Mouse (Mus musculus): ENCODE data around the gene Syn3. TPM values are rescaled to one million over a fixed set of nuclear protein-coding genes. Genes with fewer than 3 reads are reported as not detected.

The Syn3 gene
- polyA plus RNA-seq, 2 experiments = 1.9 to 2.0 TPM

- no peaks in the 10 kb centered on the region for H3K9me3 ChIP-seq (ENCODE audit: control insufficient read depth, low read length)
Observed at GRCm38 (mm10) chr10:86346235-86346840, 152.4 kb downstream of the Syn3 start.

GRCm38 (mm10) chr10:86345645-86346044 lies 153.1 kb downstream of the Syn3 start:
- Histone ChIP-seq H3K9me3 (ENCODE audit: control insufficient read depth, low read length) (no peaks in the 10 kb centered on the region), H3K27ac (replicated peaks; ENCODE audit: low read depth, low read length) (no peak overlapping the region), H3K27me3 (ENCODE audit: control insufficient read depth, insufficient read depth, low read length) (no peaks in the 10 kb centered on the region), H3K4me3 (replicated peaks; ENCODE audit: low read length) (no peak overlapping the region), H3K4me1 (ENCODE audit: control insufficient read depth, insufficient read depth, low read length) (peaks cover 8% of the 10 kb centered on the region), H3K36me3 (ENCODE audit: control insufficient read depth, insufficient read depth, low read length) (peaks cover 51% of the 10 kb centered on the region), H3K9ac (ENCODE audit: low read depth, low read length, severe bottlenecking) (no peak overlapping the region), H3K4me2 (replicated peaks; ENCODE audit: low read depth, low read length, severe bottlenecking) (no peak overlapping the region)
- WGBS = 82% methylated on average over 9 of the region's 9 CpGs
- ATAC-seq (ENCODE audit: low FRiP score, low read depth) (no peak), DNase-seq (ENCODE audit: low spot score) (no peak)
- TF ChIP-seq POLR2A (IDR thresholded peaks at IDR 0.05; ENCODE audit: borderline replicate concordance, extremely low read depth, insufficient read depth, insufficient read length) = no peak

More at GRCm38 (mm10) chr10:86346235-86346840, 152.4 kb downstream of the Syn3 start:
- no peak for TF ChIP-seq POLR2A (IDR thresholded peaks at IDR 0.05; ENCODE audit: borderline replicate concordance, extremely low read depth, insufficient read depth, insufficient read length)
- Histone ChIP-seq H3K4me3 (replicated peaks; ENCODE audit: low read length) (no peak overlapping the region), H3K4me2 (replicated peaks; ENCODE audit: low read depth, low read length, severe bottlenecking) (no peak overlapping the region), H3K36me3 (ENCODE audit: control insufficient read depth, insufficient read depth, low read length) (peaks cover 51% of the 10 kb centered on the region), H3K4me1 (ENCODE audit: control insufficient read depth, insufficient read depth, low read length) (peaks cover 8% of the 10 kb centered on the region; the same call in 1 of the 2 replicates), H3K9ac (ENCODE audit: low read depth, low read length, severe bottlenecking) (no peak overlapping the region), H3K27ac (replicated peaks; ENCODE audit: low read depth, low read length) (no peak overlapping the region), H3K27me3 (ENCODE audit: control insufficient read depth, insufficient read depth, low read length) (no peaks in the 10 kb centered on the region)
- WGBS = 54% methylated on average over 3 of the region's 3 CpGs
- ATAC-seq (ENCODE audit: low FRiP score, low read depth) (no peak), DNase-seq (ENCODE audit: low spot score) (no peak)

GRCm38 (mm10) chr10:86344654-86345053 lies 154.0 kb downstream of the Syn3 start:
- Histone ChIP-seq H3K4me2 (replicated peaks; ENCODE audit: low read depth, low read length, severe bottlenecking) (no peak overlapping the region), H3K9ac (ENCODE audit: low read depth, low read length, severe bottlenecking) (no peak overlapping the region), H3K27me3 (ENCODE audit: control insufficient read depth, insufficient read depth, low read length) (no peaks in the 10 kb centered on the region), H3K4me3 (replicated peaks; ENCODE audit: low read length) (no peak overlapping the region), H3K36me3 (ENCODE audit: control insufficient read depth, insufficient read depth, low read length) (peaks cover 51% of the 10 kb centered on the region), H3K4me1 (ENCODE audit: control insufficient read depth, insufficient read depth, low read length) (peaks cover 18% of the 10 kb centered on the region), H3K27ac (replicated peaks; ENCODE audit: low read depth, low read length) (no peak overlapping the region), H3K9me3 (ENCODE audit: control insufficient read depth, low read length) (no peaks in the 10 kb centered on the region)
- WGBS = 86% methylated on average over 6 of the region's 6 CpGs
- TF ChIP-seq POLR2A (IDR thresholded peaks at IDR 0.05; ENCODE audit: borderline replicate concordance, extremely low read depth, insufficient read depth, insufficient read length) = no peak
- DNase-seq (ENCODE audit: low spot score) (no peak), ATAC-seq (ENCODE audit: low FRiP score, low read depth) (no peak)

- H3K36me3 ChIP-seq (ENCODE audit: control insufficient read depth, insufficient read depth, low read length) = peaks cover 51% of the 10 kb centered on the region
- H3K4me2 ChIP-seq (replicated peaks; ENCODE audit: low read depth, low read length, severe bottlenecking) = no peak overlapping the region
- no peaks in the 10 kb centered on the region for H3K9me3 ChIP-seq (ENCODE audit: control insufficient read depth, low read length)
- H3K4me3 ChIP-seq (replicated peaks; ENCODE audit: low read length) = no peak overlapping the region
- no peak for ATAC-seq (ENCODE audit: low FRiP score, low read depth)
- H3K27ac ChIP-seq (replicated peaks; ENCODE audit: low read depth, low read length) = no peak overlapping the region
- no peaks in the 10 kb centered on the region for H3K27me3 ChIP-seq (ENCODE audit: control insufficient read depth, insufficient read depth, low read length)
- H3K4me1 ChIP-seq (ENCODE audit: control insufficient read depth, insufficient read depth, low read length) = peaks cover 25% of the 10 kb centered on the region
- DNase-seq (ENCODE audit: low spot score) = no peak
- WGBS = 86% methylated on average over 7 of the region's 7 CpGs
- no peak overlapping the region for H3K9ac ChIP-seq (ENCODE audit: low read depth, low read length, severe bottlenecking)
- TF ChIP-seq POLR2A (IDR thresholded peaks at IDR 0.05; ENCODE audit: borderline replicate concordance, extremely low read depth, insufficient read depth, insufficient read length) = no peak
Observed at GRCm38 (mm10) chr10:86343931-86344330, 154.8 kb downstream of the Syn3 start.

GRCm38 (mm10) chr10:86343362-86343761 lies 155.3 kb downstream of the Syn3 start:
- Histone ChIP-seq H3K36me3 (ENCODE audit: control insufficient read depth, insufficient read depth, low read length) (peaks cover 48% of the 10 kb centered on the region), H3K4me1 (ENCODE audit: control insufficient read depth, insufficient read depth, low read length) (peaks cover 31% of the 10 kb centered on the region), H3K4me3 (replicated peaks; ENCODE audit: low read length) (no peak overlapping the region), H3K9ac (ENCODE audit: low read depth, low read length, severe bottlenecking) (no peak overlapping the region), H3K27me3 (ENCODE audit: control insufficient read depth, insufficient read depth, low read length) (no peaks in the 10 kb centered on the region), H3K4me2 (replicated peaks; ENCODE audit: low read depth, low read length, severe bottlenecking) (no peak overlapping the region), H3K27ac (replicated peaks; ENCODE audit: low read depth, low read length) (no peak overlapping the region), H3K9me3 (ENCODE audit: control insufficient read depth, low read length) (no peaks in the 10 kb centered on the region)
- no peak for TF ChIP-seq POLR2A (IDR thresholded peaks at IDR 0.05; ENCODE audit: borderline replicate concordance, extremely low read depth, insufficient read depth, insufficient read length)
- ATAC-seq (ENCODE audit: low FRiP score, low read depth) (no peak), DNase-seq (ENCODE audit: low spot score) (no peak)
- 93% methylated on average over 6 of the region's 6 CpGs for WGBS
